Mouse (Mus musculus) macrophage (primary cell): Measurements from ENCODE around the gene Alkbh8. TPM values are rescaled to one million over a fixed set of nuclear protein-coding genes. Genes with fewer than 3 reads are reported as not detected.
A peak's percentile ranks its signal among the peaks of the same experiment; 100 is the strongest.
"Not testable (repeated sequence)": the region's sequence is repeated elsewhere in the genome, so short reads cannot be mapped to it uniquely, and the experiment has no call there.

Experiments used
- H3K27ac ChIP-seq: fragments of 350-480 bp; formaldehyde crosslinking; 2 replicates; pipeline ENCODE4 v1.9.0; 2021
- H3K36me3 ChIP-seq: fragments of 350-480 bp; formaldehyde crosslinking; 2 replicates; pipeline ENCODE4 v1.9.0; 2021; ENCODE audit errors: inconsistent target
- H3K4me3 ChIP-seq: fragments of 350-480 bp; formaldehyde crosslinking; 2 replicates; pipeline ENCODE4 v1.9.0; 2021; ENCODE audit errors: inconsistent target
- H3K79me2 ChIP-seq: fragments of 350-480 bp; formaldehyde crosslinking; 2 replicates; pipeline ENCODE4 v1.9.0; 2021; ENCODE audit errors: inconsistent target
- WGBS: methylation state at CpG from one replicate; pipeline ENCODE4 v1.1.7; 2026; ENCODE audit warnings: inconsistent platforms; ENCODE audit not compliant: missing documents; 5-methylcytosine and 5-hydroxymethylcytosine counted together
- polyA plus RNA-seq: library from polyadenylated mRNA; stranded (reverse); fragments of 250-400 nt; gene quantifications from 3 replicates; pipeline ENCODE4 v1.2.4, GENCODE M21; 2018; ENCODE audit warnings: inconsistent platforms
- total RNA-seq, 78 experiments: library from RNA; depleted of rRNA; stranded (reverse); fragments of 250-400 nt; gene quantifications; 1 replicate in 9 of 78; 2 replicates in 24 of 78; 3 replicates in 43 of 78; 4 replicates in 2 of 78; pipeline ENCODE4 v1.2.4; 2018; ENCODE audit warnings: inconsistent platforms in 56 of 78

Alkbh8 gene
- 10 to 100 TPM in 21 of 26 experiments, 1 to 10 TPM in 5; 4.9 to 33.4 (median 18.5) TPM for total RNA-seq (2018; cell fraction: chromatin; rRNA removed)
- 1 to 10 TPM; 3.8 to 9.6 (median 6.9) TPM for total RNA-seq (2018; cell fraction: cytosol; rRNA removed)
- total RNA-seq (2018; cell fraction: nucleus; rRNA removed), result 10 to 100 TPM in 12 of 26 experiments, 1 to 10 TPM in 14; 4.0 to 21.7 (median 9.9) TPM
- 4.0 to 5.4 TPM (median 5.2 TPM) in 3 replicates for polyA plus RNA-seq

GRCm38 (mm10) chr9:3334962-3335767 is at the start of gene Alkbh8:
TSS of gene Alkbh8 (plus strand) at chr9:3335140.
- 4% methylated on average over 20 of the region's 20 CpGs for WGBS
- H3K36me3 ChIP-seq, result 0 out of 2 replicates have a peak, but pooled peaks cover 3% of the 10 kb centered on the region
- H3K4me3 ChIP-seq, result peak within 1 kb of the TSS; percentile 87
- H3K79me2 ChIP-seq, result peaks cover 12% of the 10 kb centered on the region; the same call in 1 of the 2 replicates
- peak within 1 kb of the TSS; percentile 31; the same call in 1 of the 2 replicates for H3K27ac ChIP-seq

- Histone ChIP-seq H3K36me3 (no peaks in the 10 kb centered on the region), H3K79me2 (no peaks in the 10 kb centered on the region), H3K27ac (no peak overlapping the region), H3K4me3 (no peak overlapping the region)
Observed at GRCm38 (mm10) chr9:3309292-3309836, 25.6 kb upstream of the Alkbh8 start.

GRCm38 (mm10) chr9:3310016-3310415 is 24.9 kb upstream of the Alkbh8 start:
- Histone ChIP-seq H3K27ac (no peak overlapping the region), H3K79me2 (no peaks in the 10 kb centered on the region), H3K36me3 (no peaks in the 10 kb centered on the region), H3K4me3 (no peak overlapping the region)
- 86% methylated on average over 2 of the region's 2 CpGs for WGBS

- not testable (repeated sequence) for H3K79me2 ChIP-seq, H3K4me3 ChIP-seq, H3K27ac ChIP-seq, H3K36me3 ChIP-seq
- 48% methylated on average over 9 of the region's 9 CpGs for WGBS
Observed at GRCm38 (mm10) chr9:3327342-3328053, 7.4 kb upstream of the Alkbh8 start.

GRCm38 (mm10) chr9:3328054-3328595 is 6.8 kb upstream of the Alkbh8 start:
- 85% methylated on average over 3 of the region's 3 CpGs for WGBS

DNA sequence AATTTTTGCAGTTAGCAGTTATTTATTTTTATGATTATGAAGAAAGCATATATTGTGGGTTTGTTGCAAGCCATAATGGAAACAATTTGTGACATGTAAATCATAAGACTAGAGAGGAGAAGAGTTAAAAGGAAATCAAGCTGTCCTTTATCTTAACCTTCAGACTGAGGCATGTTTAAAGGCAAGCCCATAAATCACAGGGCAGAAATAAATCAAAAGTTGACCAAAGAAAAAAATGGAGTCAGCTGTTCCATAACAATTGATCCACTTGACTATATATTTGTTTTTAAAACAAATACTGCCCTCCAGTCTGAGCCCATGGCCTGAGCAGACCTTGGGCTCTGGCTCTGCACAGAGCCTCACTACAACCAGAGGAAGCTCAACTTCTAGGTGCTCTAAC is 4.6 kb upstream of the Alkbh8 start:
- H3K27ac ChIP-seq, result no peak overlapping the region
- no peaks in the 10 kb centered on the region for H3K36me3 ChIP-seq
- no peak overlapping the region for H3K4me3 ChIP-seq
- no peaks in the 10 kb centered on the region for H3K79me2 ChIP-seq

More at GRCm38 (mm10) chr9:3328054-3328595, 6.8 kb upstream of the Alkbh8 start:
- H3K36me3 ChIP-seq, result no peaks in the 10 kb centered on the region
- no peak overlapping the region for H3K27ac ChIP-seq
- H3K4me3 ChIP-seq, result no peak overlapping the region
- no peaks in the 10 kb centered on the region for H3K79me2 ChIP-seq

DNA sequence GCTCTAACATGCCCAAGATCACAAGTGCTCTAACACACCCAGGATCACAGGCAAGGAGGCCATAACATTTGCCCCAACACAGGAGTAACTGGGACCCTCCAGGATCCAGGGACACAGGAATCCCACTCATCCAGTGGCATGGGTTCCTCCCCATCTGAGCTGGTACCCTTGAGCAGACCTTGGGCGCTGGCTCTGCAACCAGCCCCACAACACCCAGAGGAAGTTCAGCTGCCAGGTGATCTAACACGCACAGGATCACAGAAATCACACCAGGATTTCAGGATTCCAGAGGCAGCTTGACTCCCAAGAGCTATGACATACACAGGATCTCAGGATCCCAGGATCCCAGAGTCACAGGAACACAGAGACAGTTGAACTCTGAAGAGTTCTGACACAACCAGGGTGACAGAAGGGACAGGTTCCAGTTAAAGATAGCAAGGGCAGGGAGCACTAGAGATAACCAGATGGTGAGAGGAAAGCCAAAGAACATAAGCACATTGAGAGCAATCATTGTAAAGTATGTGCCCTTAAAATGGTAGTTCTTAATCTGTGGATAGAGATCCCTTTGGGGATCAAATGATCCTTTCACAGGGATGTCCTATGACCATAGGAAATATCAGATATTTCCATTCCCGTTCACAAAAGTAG is 4.1 kb upstream of the Alkbh8 start:
- H3K27ac ChIP-seq, result no peak overlapping the region
- no peaks in the 10 kb centered on the region for H3K36me3 ChIP-seq
- H3K4me3 ChIP-seq, result no peak overlapping the region
- WGBS, result 79% methylated on average over 3 of the region's 3 CpGs
- peaks cover 5% of the 10 kb centered on the region; the same call in 1 of the 2 replicates for H3K79me2 ChIP-seq

- WGBS, result 98% methylated on average over 3 of the region's 3 CpGs
- Histone ChIP-seq H3K4me3 (no peak overlapping the region), H3K79me2 (peaks cover 12% of the 10 kb centered on the region; the same call in 1 of the 2 replicates), H3K36me3 (0 out of 2 replicates have a peak, but pooled peaks cover 6% of the 10 kb centered on the region), H3K27ac (no peak overlapping the region)
Observed at GRCm38 (mm10) chr9:3336661-3337060, 1.7 kb downstream of the Alkbh8 start.

DNA sequence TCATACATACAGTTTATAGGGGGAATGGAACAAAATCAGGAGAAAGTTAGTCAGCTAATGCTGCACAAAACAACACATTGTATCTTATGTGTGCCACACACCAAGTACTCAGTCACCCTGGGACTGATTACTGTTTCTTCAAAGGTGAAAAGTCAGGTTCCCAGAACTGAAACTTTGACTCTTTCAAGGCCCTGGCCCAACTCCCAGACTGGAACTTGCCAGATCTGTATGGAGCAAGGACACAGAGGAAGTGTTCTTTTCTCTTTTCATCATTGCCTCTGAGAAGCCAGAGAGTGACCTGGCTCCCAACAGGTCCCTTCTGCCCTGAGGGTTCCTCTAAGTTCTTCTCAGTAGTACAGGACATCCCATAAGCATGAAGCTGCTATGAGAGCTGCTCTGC is 10.2 kb downstream of the Alkbh8 start:
- Histone ChIP-seq H3K27ac (no peak overlapping the region), H3K36me3 (peaks cover 34% of the 10 kb centered on the region), H3K79me2 (no peaks in the 10 kb centered on the region), H3K4me3 (no peak overlapping the region)

- Histone ChIP-seq H3K27ac (no peak overlapping the region), H3K36me3 (peaks cover 36% of the 10 kb centered on the region), H3K4me3 (no peak overlapping the region), H3K79me2 (no peaks in the 10 kb centered on the region)
- no CpG with 5 or more reads among the region's 1 CpGs for WGBS
Observed at GRCm38 (mm10) chr9:3345967-3346366, 11.0 kb downstream of the Alkbh8 start.

- H3K27ac ChIP-seq, result no peak overlapping the region
Observed at GRCm38 (mm10) chr9:3350056-3350455, 15.1 kb downstream of the Alkbh8 start.

DNA sequence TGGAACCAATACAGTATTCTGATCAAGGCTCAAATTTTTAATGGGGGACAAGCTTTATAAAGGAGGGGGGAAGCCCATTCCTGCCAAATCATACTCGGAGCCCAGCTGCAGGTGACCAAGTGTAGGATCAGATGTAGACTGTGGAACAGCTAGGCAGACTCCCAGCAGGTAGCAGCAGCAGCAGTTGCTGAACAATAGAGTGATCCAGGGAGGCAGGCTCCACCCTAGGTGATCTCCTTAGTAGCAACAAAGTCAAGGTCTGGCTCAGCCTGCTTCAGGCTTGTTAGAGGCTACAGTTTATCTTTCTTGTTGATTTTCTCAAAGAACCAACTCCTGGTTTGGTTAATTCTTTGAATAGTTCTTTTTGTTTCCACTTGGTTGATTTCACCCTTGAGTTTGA is 41.4 kb downstream of the Alkbh8 start:
- H3K4me3 ChIP-seq, H3K36me3 ChIP-seq, H3K79me2 ChIP-seq, H3K27ac ChIP-seq: not testable (repeated sequence)
- WGBS, result 93% methylated on average over 1 of the region's 1 CpGs

More at GRCm38 (mm10) chr9:3350056-3350455, 15.1 kb downstream of the Alkbh8 start:
- Histone ChIP-seq H3K79me2 (no peaks in the 10 kb centered on the region), H3K36me3 (peaks cover 33% of the 10 kb centered on the region), H3K4me3 (no peak overlapping the region)
- 81% methylated on average over 1 of the region's 1 CpGs for WGBS

DNA sequence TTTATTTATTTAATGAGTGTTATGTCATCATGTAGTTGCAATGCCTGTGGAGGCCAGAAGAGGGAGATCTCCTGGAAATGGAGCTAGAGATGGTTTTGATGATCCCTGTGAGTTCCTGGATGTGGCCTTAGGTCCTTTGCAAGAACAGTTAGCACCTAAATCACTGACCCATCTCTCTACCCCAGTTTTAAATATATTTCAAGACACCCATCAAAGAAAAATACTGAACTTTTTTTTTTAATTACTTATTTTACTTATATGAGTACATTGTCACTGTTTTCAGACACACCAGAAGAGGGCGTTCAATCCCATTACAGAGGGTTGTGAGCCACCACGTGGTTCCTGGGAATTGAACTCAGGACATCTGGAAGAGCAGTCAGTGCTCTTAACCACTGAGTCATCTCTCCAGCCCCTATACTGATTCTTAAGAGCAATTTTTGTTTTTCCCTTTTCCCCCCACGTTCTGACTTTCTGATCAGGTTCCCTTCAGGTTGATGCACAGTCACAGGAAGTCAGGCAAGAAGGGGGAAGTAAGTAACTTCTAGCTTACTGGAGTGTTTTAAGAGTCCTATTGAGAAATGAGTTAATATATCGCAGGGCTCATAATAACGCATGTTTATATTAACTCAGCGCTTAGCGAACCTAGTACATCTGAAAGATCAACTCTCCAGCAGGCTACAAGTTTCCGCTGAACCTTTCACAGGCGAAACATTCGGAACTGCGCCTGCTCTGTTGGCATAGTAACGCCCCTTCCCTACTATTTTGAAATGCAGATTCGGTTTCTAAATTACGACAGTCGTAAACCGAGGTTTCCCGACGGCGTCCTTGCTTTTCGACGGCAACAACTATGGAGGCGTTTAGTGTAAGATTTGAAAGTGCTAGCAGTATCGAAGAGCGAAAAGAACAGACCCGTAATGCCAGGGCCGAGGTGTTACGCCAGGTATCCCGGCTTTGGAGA is 68.6 kb downstream of the Alkbh8 start, which contains the start of gene Cwf19l2:
Gene Cwf19l2 (plus strand): TSS at position 342 of the 958 bp plus-strand sequence.
- peak within 1 kb of the TSS; percentile 81 for H3K27ac ChIP-seq
- WGBS, result under 1% methylated on average over 28 of the region's 28 CpGs
- H3K4me3 ChIP-seq, result peak within 1 kb of the TSS; percentile 95
- peaks cover 43% of the 10 kb centered on the region for H3K79me2 ChIP-seq
- H3K36me3 ChIP-seq, result no peaks in the 10 kb centered on the region
